Mouse (Mus musculus) hindbrain, embryonic 16.5 days (tissue): ENCODE measurements around the gene Sppl2b. TPM values are rescaled to one million over a fixed set of nuclear protein-coding genes. Genes with fewer than 3 reads are reported as not detected.

Source experiments
- ATAC-seq: fragments of 200-750 bp; cut with Nextera tagmentation; 2 replicates; pipeline ENCODE4 v1.8.0; 2017; ENCODE audit warnings: moderate TSS enrichment, moderate library complexity
- H3K27ac ChIP-seq: fragments of 300-500 bp; sonication (generic); 2 replicates; pipeline ENCODE4 v1.5.1; 2014; ENCODE audit warnings: low read depth, mild to moderate bottlenecking, control low read depth, low read length, moderate library complexity
- H3K27me3 ChIP-seq: fragments of 300-500 bp; sonication (generic); replicated peaks from 2 replicates; pipeline ENCODE4 v1.6.1; 2014; ENCODE audit warnings: low read length; ENCODE audit not compliant: control insufficient read depth, insufficient read depth
- H3K36me3 ChIP-seq: fragments of 300-500 bp; sonication (generic); 2 replicates; pipeline ENCODE4 v1.6.1; 2014; ENCODE audit warnings: mild to moderate bottlenecking, low read length, moderate library complexity, mixed read lengths; ENCODE audit not compliant: control insufficient read depth, insufficient read depth
- H3K4me1 ChIP-seq: fragments of 300-500 bp; sonication (generic); 2 replicates; pipeline ENCODE4 v1.6.1; 2014; ENCODE audit warnings: low read depth, low read length; ENCODE audit not compliant: control insufficient read depth, insufficient read depth
- H3K4me2 ChIP-seq: fragments of 300-500 bp; sonication (generic); 2 replicates; pipeline ENCODE4 v1.6.1; 2014; ENCODE audit warnings: mild to moderate bottlenecking, low read length, control low read depth, moderate library complexity
- H3K4me3 ChIP-seq: fragments of 300-500 bp; sonication (generic); 2 replicates; pipeline ENCODE4 v1.5.1; 2014; ENCODE audit warnings: mild to moderate bottlenecking, low read length, control low read depth, moderate library complexity
- H3K9ac ChIP-seq: fragments of 300-500 bp; sonication (generic); 2 replicates; pipeline ENCODE4 v1.6.1; 2014; ENCODE audit warnings: low read depth, mild to moderate bottlenecking, control low read depth, low read length, moderate library complexity
- H3K9me3 ChIP-seq: fragments of 300-500 bp; sonication (generic); 2 replicates; pipeline ENCODE4 v1.6.1; 2014; ENCODE audit warnings: mild to moderate bottlenecking, low read length, moderate library complexity; ENCODE audit not compliant: control insufficient read depth
- WGBS: fragments of 180-500 bp; shearing (Covaris S2); extraction: QIAGEN DNeasy Blood & Tissue Kit; methylation state at CpG from one replicate; pipeline ENCODE4 v1.1.7; 2014; 5-methylcytosine and 5-hydroxymethylcytosine counted together
- polyA plus RNA-seq: library from polyadenylated mRNA; unstranded; fragments of >200 nt; fragmentation: Nextera tagmentation; extraction: Ambion mirVana; gene quantifications from 2 replicates; pipeline ENCODE4 v1.2.1, GENCODE M21; 2015

Gene Sppl2b
- polyA plus RNA-seq, 1 experiment from 2014 or later: 92.4 TPM

GRCm38 (mm10) chr10:80857386-80857785 is 2.3 kb downstream of the Sppl2b start:
- Histone ChIP-seq H3K36me3 (peaks cover 8% of the 10 kb centered on the region), H3K9me3 (no peaks in the 10 kb centered on the region), H3K4me1 (peaks cover 37% of the 10 kb centered on the region), H3K9ac (peak overlapping the region; percentile 38), H3K4me2 (peak overlapping the region; percentile 98), H3K27ac (peak overlapping the region; percentile 64), H3K4me3 (no peak overlapping the region), H3K27me3 (no peaks in the 10 kb centered on the region)
- peak; percentile 50 for ATAC-seq
- 26% methylated on average over 8 of the region's 8 CpGs for WGBS

GRCm38 (mm10) chr10:80857848-80858247 is 2.8 kb downstream of the Sppl2b start:
- H3K4me2 ChIP-seq: no peak overlapping the region; the same call in 1 of the 2 replicates
- 54% methylated on average over 3 of the region's 3 CpGs for WGBS
- H3K9me3 ChIP-seq: no peaks in the 10 kb centered on the region
- H3K27me3 ChIP-seq: no peaks in the 10 kb centered on the region
- ATAC-seq: no peak
- no peak overlapping the region for H3K4me3 ChIP-seq
- H3K4me1 ChIP-seq: peaks cover 37% of the 10 kb centered on the region
- H3K27ac ChIP-seq: peak overlapping the region; percentile 64
- H3K9ac ChIP-seq: peak overlapping the region; percentile 38; the same call in 1 of the 2 replicates
- H3K36me3 ChIP-seq: peaks cover 6% of the 10 kb centered on the region

GRCm38 (mm10) chr10:80858350-80858935 is 3.4 kb downstream of the Sppl2b start:
- H3K9me3 ChIP-seq: no peaks in the 10 kb centered on the region
- no peak overlapping the region; the same call in 1 of the 2 replicates for H3K9ac ChIP-seq
- H3K4me1 ChIP-seq: peaks cover 36% of the 10 kb centered on the region
- no peak overlapping the region for H3K4me2 ChIP-seq
- H3K27me3 ChIP-seq: no peaks in the 10 kb centered on the region
- no peak for ATAC-seq
- no peak overlapping the region for H3K4me3 ChIP-seq
- WGBS: 85% methylated on average over 7 of the region's 7 CpGs
- H3K36me3 ChIP-seq: peaks cover under 1% of the 10 kb centered on the region; the same call in 1 of the 2 replicates
- no peak overlapping the region; the same call in 1 of the 2 replicates for H3K27ac ChIP-seq

GRCm38 (mm10) chr10:80862305-80862704 is 7.2 kb downstream of the Sppl2b start:
- Histone ChIP-seq H3K27me3 (no peaks in the 10 kb centered on the region), H3K9ac (no peak overlapping the region), H3K4me2 (no peak overlapping the region), H3K36me3 (peaks cover 9% of the 10 kb centered on the region; the same call in 1 of the 2 replicates), H3K27ac (no peak overlapping the region), H3K4me3 (no peak overlapping the region), H3K4me1 (peaks cover 9% of the 10 kb centered on the region), H3K9me3 (no peaks in the 10 kb centered on the region)
- ATAC-seq: no peak
- 92% methylated on average over 5 of the region's 5 CpGs for WGBS

GRCm38 (mm10) chr10:80864446-80864845 is 9.4 kb downstream of the Sppl2b start:
- Histone ChIP-seq H3K4me3 (no peak overlapping the region), H3K4me2 (no peak overlapping the region), H3K9ac (no peak overlapping the region), H3K27me3 (no peaks in the 10 kb centered on the region), H3K27ac (no peak overlapping the region), H3K36me3 (peaks cover 22% of the 10 kb centered on the region), H3K9me3 (no peaks in the 10 kb centered on the region), H3K4me1 (no peaks in the 10 kb centered on the region)
- WGBS: 66% methylated on average over 15 of the region's 16 CpGs
- ATAC-seq: no peak

GRCm38 (mm10) chr10:80870993-80871392 is 15.9 kb downstream of the Sppl2b start:
- no peak for ATAC-seq
- Histone ChIP-seq H3K9ac (no peak overlapping the region), H3K4me2 (no peak overlapping the region), H3K27me3 (no peaks in the 10 kb centered on the region; the same call in 1 of the 2 replicates), H3K9me3 (no peaks in the 10 kb centered on the region), H3K4me1 (no peaks in the 10 kb centered on the region), H3K4me3 (no peak overlapping the region), H3K36me3 (peaks cover 17% of the 10 kb centered on the region), H3K27ac (no peak overlapping the region)
- WGBS: 64% methylated on average over 3 of the region's 6 CpGs

GRCm38 (mm10) chr10:80871581-80871980 is 16.5 kb downstream of the Sppl2b start, which contains the start of gene Tmprss9:
TSS of gene Tmprss9 (plus strand) at chr10:80871848.
- WGBS: 32% methylated on average over 9 of the region's 9 CpGs
- peaks cover 16% of the 10 kb centered on the region for H3K36me3 ChIP-seq
- no peaks in the 10 kb centered on the region for H3K4me1 ChIP-seq
- no peaks in the 10 kb centered on the region; the same call in 1 of the 2 replicates for H3K27me3 ChIP-seq
- no peak within 1 kb of the TSS for H3K9ac ChIP-seq
- no peak within 1 kb of the TSS for H3K4me2 ChIP-seq
- ATAC-seq: no peak
- no peaks in the 10 kb centered on the region for H3K9me3 ChIP-seq
- H3K27ac ChIP-seq: no peak within 1 kb of the TSS
- H3K4me3 ChIP-seq: no peak within 1 kb of the TSS

- Histone ChIP-seq H3K4me2 (no peak overlapping the region), H3K36me3 (no peaks in the 10 kb centered on the region), H3K9ac (no peak overlapping the region; the same call in 1 of the 2 replicates), H3K27me3 (no peaks in the 10 kb centered on the region; the same call in 1 of the 2 replicates), H3K27ac (no peak overlapping the region), H3K4me1 (no peaks in the 10 kb centered on the region), H3K9me3 (no peaks in the 10 kb centered on the region), H3K4me3 (no peak overlapping the region)
- ATAC-seq: no peak
- WGBS: 65% methylated on average over 9 of the region's 9 CpGs
These were observed 19.0 kb downstream of the Sppl2b start for GRCm38 (mm10) chr10:80874035-80874434.

GRCm38 (mm10) chr10:80876028-80876427 is 21.0 kb downstream of the Sppl2b start:
- no peaks in the 10 kb centered on the region; the same call in 1 of the 2 replicates for H3K27me3 ChIP-seq
- no peak overlapping the region for H3K9ac ChIP-seq
- H3K4me1 ChIP-seq: no peaks in the 10 kb centered on the region
- 29% methylated on average over 5 of the region's 5 CpGs for whole genome bisulfite sequencing
- H3K9me3 ChIP-seq: peaks cover 2% of the 10 kb centered on the region; the same call in 1 of the 2 replicates
- H3K36me3 ChIP-seq: no peaks in the 10 kb centered on the region
- no peak for ATAC-seq
- H3K27ac ChIP-seq: no peak overlapping the region
- no peak overlapping the region for H3K4me3 ChIP-seq
- H3K4me2 ChIP-seq: no peak overlapping the region
